Mouse (Mus musculus) kidney, adult 9 months (tissue): ENCODE data around the gene Pigx.

Experiments used
- DNase-seq: peaks from one replicate; pipeline ENCODE4 v3.0.0; 2022

The Pigx gene

GRCm38 (mm10) chr16:32042367-32042766 lies 57.2 kb downstream of the Pigx start:
- DNase-seq = no peak
